Mouse (Mus musculus) forebrain, embryonic 16.5 days (tissue): ENCODE measurements around the gene Gm17428. TPM values are rescaled to one million over a fixed set of nuclear protein-coding genes. Genes with fewer than 3 reads are reported as not detected.

Experiments
- microRNA counts: library from miRNA; unstranded; fragments of <30 nt; microRNA quantifications from one replicate; lab custom pipeline; 2016
- microRNA-seq: library from miRNA; unstranded; fragments of <30 nt; microRNA quantifications from one replicate; pipeline ENCODE4, GENCODE M21; 2017
- polyA plus RNA-seq: library from polyadenylated mRNA; unstranded; fragments of >200 nt; fragmentation: Nextera tagmentation; extraction: Ambion mirVana; gene quantifications from 2 replicates; pipeline ENCODE4 v1.2.1, GENCODE M21; 2015

Gm17428 gene
- polyA plus RNA-seq, 1 experiment from 2014 or later, result not detected

MicroRNA genes within 50 kb of the gene (microRNA counts, 519-probe panel; counts per million panel counts)
- microRNA mmu-miR-208a (lab: Ali Mortazavi, UCI) (2,206 counts per million, percentile 45 among the panel's probes with 10 or more counts), microRNA mmu-miR-208b (lab: Ali Mortazavi, UCI) (965 counts per million, percentile 7 among the panel's probes with 10 or more counts)

Small RNA genes within 50 kb of the gene (microRNA-seq; reads per million reads assigned to microRNA genes)
- 2.7 reads per million, percentile 9 among the genes with 10 or more reads in this experiment for gene Mir208a
- gene Mir208b, result 23.7 reads per million, percentile 36 among the genes with 10 or more reads in this experiment

Other genes starting within 250 kb of the Gm17428 start
- 8.7 and 8.9 TPM in 2 replicates for gene Slc7a8, start 195.0 kb upstream of the Gm17428 start, polyA plus RNA-seq
- gene Rnf212b, start 162.8 kb upstream of the Gm17428 start, polyA plus RNA-seq, result not detected in 2 replicates
- gene Homez, start 106.0 kb upstream of the Gm17428 start, polyA plus RNA-seq, result 12.1 and 13.4 TPM in 2 replicates
- gene Ppp1r3e, start 99.4 kb upstream of the Gm17428 start, polyA plus RNA-seq, result 1.7 and 2.6 TPM in 2 replicates
- gene Bcl2l2, start 93.6 kb upstream of the Gm17428 start, polyA plus RNA-seq, result 3.5 TPM in 2 replicates
- gene Gm20521, start 93.5 kb upstream of the Gm17428 start, polyA plus RNA-seq, result not detected in 2 replicates
- 122 and 150 TPM in 2 replicates for gene Pabpn1, start 84.4 kb upstream of the Gm17428 start, polyA plus RNA-seq
- 128 and 185 TPM in 2 replicates for gene Slc22a17, start 63.8 kb upstream of the Gm17428 start, polyA plus RNA-seq
- 24.2 and 28.7 TPM in 2 replicates for gene Efs, start 50.8 kb upstream of the Gm17428 start, polyA plus RNA-seq
- 0.46 and 0.53 TPM in 2 replicates for gene Il25, start 44.2 kb upstream of the Gm17428 start, polyA plus RNA-seq
- 3.7 and 4.0 TPM in 2 replicates for gene Cmtm5, start 40.7 kb upstream of the Gm17428 start, polyA plus RNA-seq
- gene Myh6, start 10.0 kb upstream of the Gm17428 start, polyA plus RNA-seq, result 0.65 and 0.99 TPM in 2 replicates
- gene Myh7, start 17.7 kb downstream of the Gm17428 start, polyA plus RNA-seq, result 6.9 and 7.4 TPM in 2 replicates
- 58.8 and 61.2 TPM in 2 replicates for gene Ngdn, start 38.5 kb downstream of the Gm17428 start, polyA plus RNA-seq
- 21.5 and 32.9 TPM in 2 replicates for gene Zfhx2, start 115.4 kb downstream of the Gm17428 start, polyA plus RNA-seq
- 55.2 and 56.6 TPM in 2 replicates for gene Thtpa, start 117.9 kb downstream of the Gm17428 start, polyA plus RNA-seq
- 13.3 and 16.5 TPM in 2 replicates for gene Ap1g2, start 129.7 kb downstream of the Gm17428 start, polyA plus RNA-seq
- gene Jph4, start 140.0 kb downstream of the Gm17428 start, polyA plus RNA-seq, result 33.6 and 45.1 TPM in 2 replicates
- 0.26 TPM in 1 of 2 replicates, not detected in the other for gene Dhrs2, start 245.1 kb downstream of the Gm17428 start, polyA plus RNA-seq